In genomic region chr9:81982461-81982860, GRCm38 (mm10) we compare ENCODE assay signal across 16 mouse cellular contexts.
"Had no signal": no experiment of that assay in that cellular context is flagged by ENCODE, and none has a peak within 500 bp of the region (broad histone marks: within the 10 kb centered on the region; RNA-seq: fewer than 3 reads in every experiment).

No protein-coding gene starts in this region.

- H3K27me3 ChIP-seq: neural tube, embryonic 13.5 days; neural tube, embryonic 15.5 days; stomach, embryonic 15.5 days had no signal

- H3K4me1 ChIP-seq: neural tube, embryonic 13.5 days; neural tube, embryonic 15.5 days; stomach, embryonic 15.5 days had no signal

- H3K36me3 ChIP-seq: neural tube, embryonic 13.5 days; neural tube, embryonic 15.5 days; stomach, embryonic 15.5 days had no signal

- DNase-seq: retina, postnatal 1 day; right cerebral cortex, adult 18-20 months; right cerebral cortex, postnatal 14 days; right cerebral cortex, postnatal 25 days; right cerebral cortex, postnatal 4 days; spleen, adult 18-20 months; thymus, adult 18-20 months; thymus, adult 2 months; thymus, postnatal 14 days; thymus, postnatal 25 days; thymus, postnatal 36 days; thymus, postnatal 4 days had no signal

- H3K4me3 ChIP-seq: neural tube, embryonic 13.5 days; neural tube, embryonic 15.5 days; stomach, embryonic 15.5 days had no signal

- H3K27ac ChIP-seq: neural tube, embryonic 13.5 days; neural tube, embryonic 15.5 days; stomach, embryonic 15.5 days; stomach, postnatal 0 days had no signal

- H3K9ac ChIP-seq: neural tube, embryonic 13.5 days; neural tube, embryonic 15.5 days; stomach, embryonic 15.5 days had no signal

- H3K9me3 ChIP-seq: neural tube, embryonic 13.5 days; neural tube, embryonic 15.5 days; stomach, embryonic 15.5 days had no signal
